Mouse (Mus musculus): Measurements from ENCODE around the gene Robo2.
"Not testable (repeated sequence)": the region's sequence is repeated elsewhere in the genome, so short reads cannot be mapped to it uniquely, and the experiment has no call there.

Gene Robo2

GRCm38 (mm10) chr16:74065958-74066357, 345.7 kb downstream of the Robo2 start:
- no peak for DNase-seq (ENCODE audit: low spot score)

- no peak for DNase-seq (ENCODE audit: low spot score)
Measured at GRCm38 (mm10) chr16:74061951-74062350, 349.7 kb downstream of the Robo2 start.

- no peak for DNase-seq (ENCODE audit: low spot score)
Measured at GRCm38 (mm10) chr16:74061479-74061878, 350.1 kb downstream of the Robo2 start.

GRCm38 (mm10) chr16:74056886-74057285, 354.7 kb downstream of the Robo2 start:
- no peak for DNase-seq (ENCODE audit: low spot score)

- DNase-seq (ENCODE audit: low spot score): no peak
Measured at GRCm38 (mm10) chr16:74056210-74056609, 355.4 kb downstream of the Robo2 start.

GRCm38 (mm10) chr16:74055061-74055751, 356.4 kb downstream of the Robo2 start:
- no peak for DNase-seq (ENCODE audit: low spot score)

GRCm38 (mm10) chr16:74049467-74049866, 362.2 kb downstream of the Robo2 start:
- no peak for DNase-seq (ENCODE audit: low spot score)

GRCm38 (mm10) chr16:74048980-74049379, 362.6 kb downstream of the Robo2 start:
- DNase-seq (ENCODE audit: low spot score): no peak

GRCm38 (mm10) chr16:74047232-74047631, 364.4 kb downstream of the Robo2 start:
- no peak for DNase-seq (ENCODE audit: low spot score)

- DNase-seq (ENCODE audit: low spot score): not testable (repeated sequence)
Measured at GRCm38 (mm10) chr16:74040797-74041196, 370.8 kb downstream of the Robo2 start.

- no peak for DNase-seq (ENCODE audit: low spot score)
Measured at GRCm38 (mm10) chr16:74027822-74028221, 383.8 kb downstream of the Robo2 start.

GRCm38 (mm10) chr16:74022281-74022978, 389.2 kb downstream of the Robo2 start:
- peak; percentile 21 for DNase-seq (ENCODE audit: low spot score)

- DNase-seq (ENCODE audit: low spot score): no peak
Measured at GRCm38 (mm10) chr16:74005767-74006166, 405.9 kb downstream of the Robo2 start.

- DNase-seq (ENCODE audit: low spot score): no peak
Measured at GRCm38 (mm10) chr16:74001331-74001730, 410.3 kb downstream of the Robo2 start.

- no peak for DNase-seq (ENCODE audit: low spot score)
Measured at GRCm38 (mm10) chr16:73991212-73991611, 420.4 kb downstream of the Robo2 start.

- no peak for DNase-seq (ENCODE audit: low spot score)
Measured at GRCm38 (mm10) chr16:73969573-73969972, 442.1 kb downstream of the Robo2 start.

GRCm38 (mm10) chr16:73964366-73964926, 447.2 kb downstream of the Robo2 start:
- no peak for DNase-seq (ENCODE audit: low spot score)

GRCm38 (mm10) chr16:73959479-73959970, 452.1 kb downstream of the Robo2 start:
- no peak for DNase-seq (ENCODE audit: low spot score)

- no peak for DNase-seq (ENCODE audit: low spot score)
Measured at GRCm38 (mm10) chr16:73958524-73958846, 453.1 kb downstream of the Robo2 start.

- DNase-seq (ENCODE audit: low spot score): no peak
Measured at GRCm38 (mm10) chr16:73957675-73958523, 453.7 kb downstream of the Robo2 start.

- DNase-seq (ENCODE audit: low spot score): no peak
Measured at GRCm38 (mm10) chr16:73946171-73946570, 465.5 kb downstream of the Robo2 start.

GRCm38 (mm10) chr16:73940211-73940541, 471.4 kb downstream of the Robo2 start:
- DNase-seq (ENCODE audit: low spot score): no peak
